Mouse (Mus musculus) heart, embryonic 11.5 days (tissue): ENCODE data around the gene Bcas3. TPM values are rescaled to one million over a fixed set of nuclear protein-coding genes. Genes with fewer than 3 reads are reported as not detected.

Source experiments
- ATAC-seq: fragments of 200-750 bp; cut with Nextera tagmentation; replicated peaks from 2 replicates; pipeline ENCODE4 v1.8.0; 2017; ENCODE audit warnings: moderate library complexity; ENCODE audit not compliant: insufficient number of reproducible peaks, low FRiP score, low TSS enrichment
- H3K27ac ChIP-seq: fragments of 300-500 bp; sonication (generic); 2 replicates; pipeline ENCODE4 v1.5.1; 2014; ENCODE audit warnings: mild to moderate bottlenecking, low read depth, low read length
- H3K27me3 ChIP-seq: fragments of 300-500 bp; sonication (generic); 2 replicates; pipeline ENCODE4 v1.6.1; 2014; ENCODE audit warnings: mild to moderate bottlenecking, low read length, mixed read lengths; ENCODE audit not compliant: control insufficient read depth, insufficient read depth
- H3K36me3 ChIP-seq: fragments of 300-500 bp; sonication (generic); 2 replicates; pipeline ENCODE4 v1.6.1; 2014; ENCODE audit warnings: mild to moderate bottlenecking, low read length, moderate library complexity, mixed read lengths; ENCODE audit not compliant: control insufficient read depth, insufficient read depth
- H3K4me1 ChIP-seq: fragments of 300-500 bp; sonication (generic); 2 replicates; pipeline ENCODE4 v1.6.1; 2014; ENCODE audit warnings: low read length; ENCODE audit not compliant: control insufficient read depth, insufficient read depth
- H3K4me2 ChIP-seq: fragments of 300-500 bp; sonication (generic); 2 replicates; pipeline ENCODE4 v1.6.1; 2014; ENCODE audit warnings: mild to moderate bottlenecking, moderate library complexity
- H3K4me3 ChIP-seq: fragments of 300-500 bp; sonication (generic); 2 replicates; pipeline ENCODE4 v1.5.1; 2014; ENCODE audit warnings: low read depth, low read length
- H3K9ac ChIP-seq: fragments of 300-500 bp; sonication (generic); 2 replicates; pipeline ENCODE4 v1.6.1; 2014; ENCODE audit warnings: mild to moderate bottlenecking, low read depth, low read length, moderate library complexity
- H3K9me3 ChIP-seq: fragments of 300-500 bp; sonication (generic); replicated peaks from 2 replicates; pipeline ENCODE4 v1.6.1; 2016; ENCODE audit warnings: low read length; ENCODE audit not compliant: control insufficient read depth
- WGBS: fragments of 180-500 bp; shearing (Covaris S2); extraction: QIAGEN DNeasy Blood & Tissue Kit; methylation state at CpG from one replicate; pipeline ENCODE4 v1.1.7; 2014; ENCODE audit not compliant: insufficient replicate concordance; 5-methylcytosine and 5-hydroxymethylcytosine counted together
- polyA plus RNA-seq: library from polyadenylated mRNA; unstranded; fragments of >200 nt; fragmentation: Nextera tagmentation; extraction: Ambion mirVana; gene quantifications from 2 replicates; pipeline ENCODE4 v1.2.1, GENCODE M21; 2014

Gene Bcas3
- polyA plus RNA-seq, 1 experiment from 2014 or later, result 22.8 TPM

GRCm38 (mm10) chr11:85628303-85629063 is 275.5 kb downstream of the Bcas3 start:
- ATAC-seq, result 0 out of 2 replicates have a peak, but pooled peaks have one; percentile 10
- Histone ChIP-seq H3K27ac (peak overlapping the region; percentile 23; the same call in 1 of the 2 replicates), H3K36me3 (no peaks in the 10 kb centered on the region), H3K4me3 (no peak overlapping the region), H3K27me3 (0 out of 2 replicates have a peak, but pooled peaks cover 4% of the 10 kb centered on the region), H3K4me1 (peaks cover 18% of the 10 kb centered on the region), H3K9ac (0 out of 2 replicates have a peak overlapping the region, but pooled peaks have one; percentile 23), H3K4me2 (peak overlapping the region; percentile 33; the same call in 1 of the 2 replicates), H3K9me3 (no peaks in the 10 kb centered on the region)
- 31% methylated on average over 13 of the region's 13 CpGs for WGBS

- no peak overlapping the region for H3K4me3 ChIP-seq
- ATAC-seq, result no peak
- 61% methylated on average over 2 of the region's 2 CpGs for WGBS
- no peaks in the 10 kb centered on the region for H3K36me3 ChIP-seq
- H3K27ac ChIP-seq, result no peak overlapping the region
- no peaks in the 10 kb centered on the region for H3K27me3 ChIP-seq
- H3K4me2 ChIP-seq, result no peak overlapping the region
- no peaks in the 10 kb centered on the region for H3K9me3 ChIP-seq
- peaks cover 15% of the 10 kb centered on the region for H3K4me1 ChIP-seq
- no peak overlapping the region; the same call in 1 of the 2 replicates for H3K9ac ChIP-seq
Observed at GRCm38 (mm10) chr11:85632568-85632981, 279.6 kb downstream of the Bcas3 start.

- Histone ChIP-seq H3K4me1 (peaks cover 21% of the 10 kb centered on the region), H3K9me3 (no peaks in the 10 kb centered on the region), H3K36me3 (no peaks in the 10 kb centered on the region), H3K4me3 (no peak overlapping the region), H3K27ac (no peak overlapping the region), H3K27me3 (no peaks in the 10 kb centered on the region), H3K9ac (no peak overlapping the region), H3K4me2 (no peak overlapping the region)
- WGBS, result 53% methylated on average over 12 of the region's 12 CpGs
- no peak for ATAC-seq
Observed at GRCm38 (mm10) chr11:85638696-85639495, 285.9 kb downstream of the Bcas3 start.

GRCm38 (mm10) chr11:85640659-85641058 is 287.7 kb downstream of the Bcas3 start:
- 49% methylated on average over 5 of the region's 5 CpGs for WGBS
- 0 out of 2 replicates have a peak overlapping the region, but pooled peaks have one; percentile 6 for H3K4me2 ChIP-seq
- no peak overlapping the region for H3K4me3 ChIP-seq
- no peaks in the 10 kb centered on the region for H3K9me3 ChIP-seq
- peaks cover 33% of the 10 kb centered on the region for H3K4me1 ChIP-seq
- ATAC-seq, result no peak
- H3K9ac ChIP-seq, result no peak overlapping the region
- H3K27me3 ChIP-seq, result no peaks in the 10 kb centered on the region
- 0 out of 2 replicates have a peak overlapping the region, but pooled peaks have one; percentile 15 for H3K27ac ChIP-seq
- no peaks in the 10 kb centered on the region for H3K36me3 ChIP-seq

- Histone ChIP-seq H3K27ac (no peak overlapping the region), H3K4me2 (no peak overlapping the region), H3K27me3 (no peaks in the 10 kb centered on the region), H3K36me3 (no peaks in the 10 kb centered on the region), H3K9me3 (no peaks in the 10 kb centered on the region), H3K4me1 (peaks cover 36% of the 10 kb centered on the region), H3K4me3 (no peak overlapping the region), H3K9ac (no peak overlapping the region)
- no peak for ATAC-seq
- WGBS, result 81% methylated on average over 4 of the region's 4 CpGs
Observed at GRCm38 (mm10) chr11:85641486-85641885, 288.5 kb downstream of the Bcas3 start.

- no peak for ATAC-seq
- Histone ChIP-seq H3K36me3 (no peaks in the 10 kb centered on the region), H3K27ac (no peak overlapping the region), H3K4me1 (peaks cover 36% of the 10 kb centered on the region), H3K27me3 (no peaks in the 10 kb centered on the region), H3K4me3 (no peak overlapping the region), H3K9me3 (no peaks in the 10 kb centered on the region), H3K4me2 (no peak overlapping the region), H3K9ac (no peak overlapping the region)
- 63% methylated on average over 6 of the region's 6 CpGs for WGBS
Observed at GRCm38 (mm10) chr11:85642591-85642990, 289.6 kb downstream of the Bcas3 start.

- Histone ChIP-seq H3K4me1 (peaks cover 36% of the 10 kb centered on the region), H3K9me3 (no peaks in the 10 kb centered on the region), H3K27me3 (no peaks in the 10 kb centered on the region), H3K36me3 (no peaks in the 10 kb centered on the region), H3K27ac (no peak overlapping the region), H3K4me2 (no peak overlapping the region), H3K4me3 (no peak overlapping the region), H3K9ac (no peak overlapping the region)
- ATAC-seq, result no peak
- 77% methylated on average over 4 of the region's 4 CpGs for WGBS
Observed at GRCm38 (mm10) chr11:85643025-85643424, 290.1 kb downstream of the Bcas3 start.

- Histone ChIP-seq H3K4me2 (peak overlapping the region; percentile 42), H3K9me3 (no peaks in the 10 kb centered on the region), H3K4me3 (no peak overlapping the region), H3K9ac (no peak overlapping the region), H3K27ac (peak overlapping the region; percentile 81), H3K27me3 (no peaks in the 10 kb centered on the region), H3K4me1 (peaks cover 35% of the 10 kb centered on the region), H3K36me3 (no peaks in the 10 kb centered on the region)
- ATAC-seq, result no peak
- WGBS, result 56% methylated on average over 10 of the region's 10 CpGs
Observed at GRCm38 (mm10) chr11:85643479-85644000, 290.6 kb downstream of the Bcas3 start.
